Mouse (Mus musculus): ENCODE results near the gene Slc41a2. TPM values are rescaled to one million over a fixed set of nuclear protein-coding genes. Genes with fewer than 3 reads are reported as not detected.

The Slc41a2 gene
- total RNA-seq, 1 experiment from 2014 or later: 7.0 TPM

DNA sequence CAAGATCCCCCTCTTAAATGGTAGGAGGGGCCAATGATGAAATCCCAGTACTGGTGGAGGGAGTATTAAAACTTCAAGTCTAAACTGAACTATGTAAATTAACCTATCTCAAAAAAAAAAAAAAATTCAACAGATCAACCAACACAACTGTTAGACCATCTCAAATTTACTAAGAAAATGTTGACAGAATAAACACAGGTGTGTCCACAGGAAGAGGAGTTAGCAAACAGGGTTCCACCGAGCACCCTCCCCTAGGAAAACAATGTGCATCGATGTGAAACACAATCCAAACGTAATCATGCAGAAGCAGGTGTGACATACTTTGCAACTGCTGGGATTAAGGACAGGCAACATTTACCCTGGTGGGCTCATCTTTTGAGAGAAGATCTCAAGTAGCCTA lies 12.8 kb downstream of the Slc41a2 start:
- no peak for ATAC-seq (replicated peaks; ENCODE audit: insufficient number of reproducible peaks, low FRiP score, low TSS enrichment, poor library complexity, severe bottlenecking)

DNA sequence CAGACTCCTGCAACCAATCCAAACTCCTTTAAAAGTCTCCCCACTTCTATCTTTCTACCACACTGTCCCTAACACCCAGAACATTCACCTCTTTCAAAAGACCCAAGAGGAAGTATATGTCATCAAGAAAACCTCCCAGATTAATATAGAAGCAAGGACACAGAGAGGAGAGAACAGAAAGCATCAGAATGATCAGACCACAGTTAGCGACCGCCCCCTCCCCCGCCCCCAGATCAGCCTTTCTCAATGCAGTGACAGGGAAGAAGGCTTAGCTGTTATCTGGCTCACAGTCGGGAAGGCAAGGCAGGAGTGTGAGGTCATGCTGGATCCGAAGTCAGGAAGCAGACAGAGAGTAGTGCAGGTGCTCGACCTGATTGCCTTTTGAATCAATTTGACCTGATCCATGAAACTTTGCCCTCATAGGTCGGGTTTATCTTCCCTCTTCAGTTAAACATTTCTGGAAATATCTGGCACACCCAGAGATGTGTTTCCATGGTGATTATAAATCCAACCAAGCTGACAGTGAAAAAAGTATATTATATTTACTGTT lies 15.1 kb downstream of the Slc41a2 start:
- no peak for ATAC-seq (replicated peaks; ENCODE audit: insufficient number of reproducible peaks, low FRiP score, low TSS enrichment, poor library complexity, severe bottlenecking)

DNA sequence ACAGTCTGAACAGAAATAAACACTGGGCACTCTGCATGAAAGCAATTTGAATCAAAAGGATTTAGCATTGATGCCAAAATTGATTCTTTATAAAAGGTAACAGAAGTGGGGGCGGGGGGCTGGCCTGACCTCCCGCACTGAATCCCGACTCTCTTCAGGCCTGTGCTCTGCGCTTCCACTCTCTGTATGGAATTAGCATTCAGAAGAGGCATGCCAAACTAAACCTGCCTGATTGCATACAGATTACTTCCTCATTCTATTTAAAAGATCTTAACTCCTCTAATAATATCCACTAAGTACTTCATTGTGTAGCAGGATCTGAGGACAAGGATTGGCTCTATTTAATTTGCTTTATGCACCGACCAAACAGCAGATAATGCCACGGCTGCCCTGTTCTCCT lies 16.2 kb downstream of the Slc41a2 start:
- no peak for ATAC-seq (replicated peaks; ENCODE audit: insufficient number of reproducible peaks, low FRiP score, low TSS enrichment, poor library complexity, severe bottlenecking)

- ATAC-seq (replicated peaks; ENCODE audit: insufficient number of reproducible peaks, low FRiP score, low TSS enrichment, poor library complexity, severe bottlenecking): no peak
These were observed 16.8 kb downstream of the Slc41a2 start for GRCm38 (mm10) chr10:83320870-83321269.

- no peak for ATAC-seq (replicated peaks; ENCODE audit: insufficient number of reproducible peaks, low FRiP score, low TSS enrichment, poor library complexity, severe bottlenecking)
These were observed 17.3 kb downstream of the Slc41a2 start for GRCm38 (mm10) chr10:83320396-83320795.

DNA sequence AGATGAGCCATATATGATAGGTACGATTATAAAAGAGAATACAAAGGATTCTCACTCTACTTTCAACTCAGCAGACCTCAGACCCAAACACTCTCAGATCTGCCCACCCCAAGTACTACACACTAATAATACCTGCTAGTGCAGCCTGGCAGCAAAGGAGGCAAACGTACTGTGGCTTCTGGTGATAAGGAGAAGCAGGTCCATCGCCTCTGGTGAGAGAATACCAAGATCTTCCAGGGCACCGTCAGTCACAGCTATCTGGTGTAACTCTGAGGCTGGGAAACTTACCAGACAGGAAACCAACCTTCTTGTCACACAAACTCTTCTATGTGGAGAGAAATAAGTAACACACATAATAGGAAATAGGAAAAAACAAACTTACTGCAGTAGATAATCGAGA lies 24.6 kb downstream of the Slc41a2 start:
- no peak for ATAC-seq (replicated peaks; ENCODE audit: insufficient number of reproducible peaks, low FRiP score, low TSS enrichment, poor library complexity, severe bottlenecking)

GRCm38 (mm10) chr10:83310356-83310755 lies 27.3 kb downstream of the Slc41a2 start:
- ATAC-seq (replicated peaks; ENCODE audit: insufficient number of reproducible peaks, low FRiP score, low TSS enrichment, poor library complexity, severe bottlenecking): no peak

DNA sequence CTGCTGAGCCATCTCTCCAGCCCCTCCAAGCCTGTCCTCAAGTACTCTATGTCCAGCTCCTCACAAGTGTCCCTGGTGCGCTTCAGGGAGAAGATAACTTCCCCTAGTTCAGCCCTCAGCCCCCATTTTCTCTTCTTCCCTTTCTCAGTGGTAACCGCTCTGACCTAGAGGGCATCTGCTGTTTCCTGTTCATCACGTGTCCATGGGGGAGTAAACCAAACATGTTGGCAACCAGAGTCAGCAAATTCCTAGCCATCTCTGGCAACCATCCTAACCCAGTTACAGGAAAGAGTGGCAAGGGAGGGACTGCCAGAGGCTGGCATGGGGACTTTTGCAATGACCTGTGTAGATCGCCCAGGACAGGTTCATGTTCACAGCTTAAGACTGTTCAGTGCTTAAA lies 36.0 kb downstream of the Slc41a2 start:
- ATAC-seq (replicated peaks; ENCODE audit: insufficient number of reproducible peaks, low FRiP score, low TSS enrichment, poor library complexity, severe bottlenecking): 0 out of 2 replicates have a peak, but pooled peaks have one; percentile 31

- ATAC-seq (replicated peaks; ENCODE audit: insufficient number of reproducible peaks, low FRiP score, low TSS enrichment, poor library complexity, severe bottlenecking): no peak
These were observed 36.6 kb downstream of the Slc41a2 start for GRCm38 (mm10) chr10:83301054-83301453.

DNA sequence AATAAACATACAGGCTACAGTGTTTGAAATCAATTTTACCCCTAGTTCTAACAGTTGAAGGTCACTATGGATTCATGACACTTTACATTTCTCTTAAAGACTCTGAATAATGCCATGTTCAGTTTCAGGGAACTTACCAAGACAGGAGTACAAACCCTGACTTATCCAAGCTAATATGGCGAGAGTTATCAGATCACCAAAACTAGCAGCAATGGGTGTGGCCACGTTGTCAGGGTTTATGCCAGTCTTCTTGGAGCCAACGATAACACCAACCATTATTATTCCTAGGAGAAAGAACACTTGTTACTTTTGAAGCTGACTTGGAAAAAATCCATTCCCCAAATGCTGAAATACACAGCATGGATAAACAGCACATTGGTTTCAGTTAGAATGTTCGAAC lies 40.7 kb downstream of the Slc41a2 start:
- ATAC-seq (replicated peaks; ENCODE audit: insufficient number of reproducible peaks, low FRiP score, low TSS enrichment, poor library complexity, severe bottlenecking): no peak

GRCm38 (mm10) chr10:83294746-83295145 lies 42.9 kb downstream of the Slc41a2 start:
- ATAC-seq (replicated peaks; ENCODE audit: insufficient number of reproducible peaks, low FRiP score, low TSS enrichment, poor library complexity, severe bottlenecking): no peak

DNA sequence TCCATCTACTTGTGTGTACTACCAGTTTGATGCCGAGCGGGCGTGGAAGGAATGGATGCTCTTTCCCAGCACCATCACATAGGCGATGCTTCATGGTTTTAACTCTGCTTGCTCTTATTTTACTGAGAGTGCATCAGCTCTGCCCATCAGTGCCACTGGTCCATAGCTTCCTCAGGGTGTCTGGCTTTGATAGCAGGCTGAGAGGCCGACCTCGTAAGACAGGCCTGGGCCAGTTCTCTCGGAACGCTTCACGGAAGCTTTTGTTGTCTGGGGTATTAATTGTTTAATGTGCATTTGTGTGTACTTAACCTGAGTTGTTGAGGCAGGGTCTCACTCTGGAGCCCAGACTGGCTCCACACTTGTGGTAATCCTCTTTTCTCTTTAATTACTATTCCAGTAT lies 44.3 kb downstream of the Slc41a2 start:
- no peak for ATAC-seq (replicated peaks; ENCODE audit: insufficient number of reproducible peaks, low FRiP score, low TSS enrichment, poor library complexity, severe bottlenecking)

- no peak for ATAC-seq (replicated peaks; ENCODE audit: insufficient number of reproducible peaks, low FRiP score, low TSS enrichment, poor library complexity, severe bottlenecking)
These were observed 46.0 kb downstream of the Slc41a2 start for GRCm38 (mm10) chr10:83291731-83292130.

- no peak for ATAC-seq (replicated peaks; ENCODE audit: insufficient number of reproducible peaks, low FRiP score, low TSS enrichment, poor library complexity, severe bottlenecking)
These were observed 49.9 kb downstream of the Slc41a2 start for GRCm38 (mm10) chr10:83287828-83288227.

DNA sequence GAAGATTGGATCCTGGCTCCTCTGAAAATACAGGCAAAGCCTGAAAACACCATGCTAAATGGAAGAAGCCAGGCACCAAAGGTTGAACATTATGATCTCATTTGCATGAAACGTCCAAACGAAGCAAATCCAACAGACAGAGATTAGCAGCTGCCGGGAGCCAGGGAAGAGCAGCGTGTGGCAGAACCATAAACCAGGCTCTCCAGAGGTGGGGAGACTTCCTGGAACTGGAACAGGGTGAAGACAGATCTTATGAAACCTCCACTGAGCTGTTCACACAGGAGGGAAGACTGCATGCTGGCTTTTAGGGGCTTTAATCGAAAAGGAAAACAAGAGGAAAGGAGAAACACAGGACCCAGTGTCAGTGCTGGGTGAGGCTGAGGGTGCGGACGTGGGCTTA lies 51.3 kb downstream of the Slc41a2 start:
- ATAC-seq (replicated peaks; ENCODE audit: insufficient number of reproducible peaks, low FRiP score, low TSS enrichment, poor library complexity, severe bottlenecking): no peak

DNA sequence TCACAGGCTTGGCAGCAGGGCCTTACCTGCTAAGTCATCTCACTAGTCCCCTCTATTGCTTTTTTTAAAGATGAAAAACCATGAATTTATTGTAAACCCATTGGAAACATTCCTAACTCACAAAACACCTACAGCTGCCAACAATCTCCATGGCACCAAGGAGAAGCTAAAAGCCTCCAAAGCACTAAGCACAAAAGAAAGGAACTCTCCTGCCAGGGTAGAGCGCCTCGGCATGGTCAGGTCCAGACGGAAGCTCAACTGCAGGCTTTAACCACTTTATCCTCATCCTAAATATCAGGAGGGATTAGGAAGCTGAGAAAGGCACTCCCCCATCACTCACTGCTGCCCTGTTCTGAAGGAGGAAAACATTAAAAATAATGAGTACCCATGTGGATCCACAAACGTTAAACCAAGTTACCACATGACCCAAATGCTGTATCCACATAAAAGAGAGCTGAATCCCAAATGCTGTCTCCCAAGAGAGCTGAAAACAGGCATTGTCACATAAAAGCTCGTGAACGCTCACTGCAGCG lies 51.9 kb downstream of the Slc41a2 start:
- no peak for ATAC-seq (replicated peaks; ENCODE audit: insufficient number of reproducible peaks, low FRiP score, low TSS enrichment, poor library complexity, severe bottlenecking)

- ATAC-seq (replicated peaks; ENCODE audit: insufficient number of reproducible peaks, low FRiP score, low TSS enrichment, poor library complexity, severe bottlenecking): no peak
These were observed 52.8 kb downstream of the Slc41a2 start for GRCm38 (mm10) chr10:83284916-83285315.

DNA sequence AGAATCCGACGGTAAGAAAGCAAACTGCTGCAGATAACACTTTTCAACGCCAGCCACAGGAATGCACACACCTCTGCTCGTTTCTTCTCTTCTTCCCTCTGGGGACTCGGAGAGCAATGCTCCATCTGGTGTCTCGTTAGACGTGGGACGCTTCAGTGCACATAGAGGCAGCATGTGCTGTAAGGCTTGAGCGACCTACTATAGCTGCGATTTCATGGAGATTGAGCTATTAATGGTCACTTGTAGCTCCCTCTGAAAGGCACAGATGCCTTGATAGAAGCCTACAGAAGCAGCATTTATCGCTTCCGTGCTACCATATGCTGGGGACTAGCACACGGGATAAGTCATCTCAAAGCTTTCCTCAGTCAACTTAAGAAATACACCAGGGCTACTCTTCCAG lies 71.0 kb downstream of the Slc41a2 start:
- no peak for ATAC-seq (replicated peaks; ENCODE audit: insufficient number of reproducible peaks, low FRiP score, low TSS enrichment, poor library complexity, severe bottlenecking)

GRCm38 (mm10) chr10:83266241-83266640 lies 71.4 kb downstream of the Slc41a2 start:
- no peak for ATAC-seq (replicated peaks; ENCODE audit: insufficient number of reproducible peaks, low FRiP score, low TSS enrichment, poor library complexity, severe bottlenecking)

- ATAC-seq (replicated peaks; ENCODE audit: insufficient number of reproducible peaks, low FRiP score, low TSS enrichment, poor library complexity, severe bottlenecking): no peak
These were observed 73.0 kb downstream of the Slc41a2 start for GRCm38 (mm10) chr10:83264680-83265079.

DNA sequence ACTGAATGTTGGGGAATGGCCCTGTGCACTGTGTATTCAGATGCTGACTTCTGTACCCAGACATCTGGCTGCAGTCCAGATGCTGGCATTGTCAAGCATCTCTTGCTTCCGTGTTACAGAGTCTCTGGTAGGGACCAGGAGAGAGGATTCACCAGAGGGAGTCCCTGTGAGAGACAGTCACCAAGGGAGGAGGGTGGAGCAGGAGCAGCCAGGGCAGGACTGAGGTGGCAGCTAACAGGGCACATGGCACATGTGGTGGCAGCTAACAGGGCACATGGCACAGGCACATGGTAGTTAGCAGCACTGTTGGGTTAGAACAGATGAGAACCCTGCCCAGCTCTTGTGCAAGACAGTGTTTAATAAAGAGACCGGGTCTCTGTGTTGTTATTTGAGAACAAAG lies 73.6 kb downstream of the Slc41a2 start:
- no peak for ATAC-seq (replicated peaks; ENCODE audit: insufficient number of reproducible peaks, low FRiP score, low TSS enrichment, poor library complexity, severe bottlenecking)

Measured in monocyte, adult 5-6 weeks (primary cell).